Mouse (Mus musculus): Measurements from ENCODE around the gene Prok1. TPM values are rescaled to one million over a fixed set of nuclear protein-coding genes. Genes with fewer than 3 reads are reported as not detected.

Gene Prok1
- polyA plus RNA-seq, 1 experiment from 2014 or later = not detected

GRCm38 (mm10) chr3:107185597-107185996 is 53.9 kb downstream of the Prok1 start:
- Histone ChIP-seq H3K4me3 (no peak overlapping the region), H3K9me3 (replicated peaks) (no peaks in the 10 kb centered on the region), H3K36me3 (no peaks in the 10 kb centered on the region), H3K9ac (no peak overlapping the region), H3K4me2 (no peak overlapping the region), H3K27me3 (peaks cover 8% of the 10 kb centered on the region), H3K4me1 (replicated peaks) (no peaks in the 10 kb centered on the region), H3K27ac (no peak overlapping the region)
- no peak for ATAC-seq (replicated peaks; ENCODE audit: insufficient number of reproducible peaks, insufficient read depth, low FRiP score, low read depth)
- WGBS = 64% methylated on average over 3 of the region's 3 CpGs

GRCm38 (mm10) chr3:107183178-107183577 is 56.3 kb downstream of the Prok1 start:
- Histone ChIP-seq H3K36me3 (no peaks in the 10 kb centered on the region), H3K27ac (no peak overlapping the region), H3K27me3 (no peaks in the 10 kb centered on the region), H3K9me3 (replicated peaks) (no peaks in the 10 kb centered on the region), H3K9ac (no peak overlapping the region), H3K4me1 (replicated peaks) (no peaks in the 10 kb centered on the region), H3K4me2 (no peak overlapping the region), H3K4me3 (no peak overlapping the region)
- 59% methylated on average over 3 of the region's 3 CpGs for WGBS
- ATAC-seq (replicated peaks; ENCODE audit: insufficient number of reproducible peaks, insufficient read depth, low FRiP score, low read depth) = no peak

Other genes starting within 250 kb of the Prok1 start
- 0.71 and 2.5 TPM in 2 replicates for gene Kcna3, start 203.5 kb downstream of the Prok1 start, polyA plus RNA-seq (2015; fragmentation: Nextera tagmentation; extraction: Ambion mirVana)
- 0.05 and 0.13 TPM in 2 replicates for gene Kcna2, start 138.6 kb downstream of the Prok1 start, polyA plus RNA-seq (2015; fragmentation: Nextera tagmentation; extraction: Ambion mirVana)
- not detected in 2 replicates for gene Kcna10, start 56.7 kb downstream of the Prok1 start, polyA plus RNA-seq (2015; fragmentation: Nextera tagmentation; extraction: Ambion mirVana)
- 5.2 and 6.3 TPM in 2 replicates for gene Cym, start 18.0 kb downstream of the Prok1 start, polyA plus RNA-seq (2015; fragmentation: Nextera tagmentation; extraction: Ambion mirVana)
- gene A630076J17Rik, start 9.1 kb downstream of the Prok1 start, polyA plus RNA-seq (2015; fragmentation: Nextera tagmentation; extraction: Ambion mirVana) = 0.20 TPM in 2 replicates
- gene Lamtor5, start 39.2 kb upstream of the Prok1 start, polyA plus RNA-seq (2015; fragmentation: Nextera tagmentation; extraction: Ambion mirVana) = 153 and 158 TPM in 2 replicates
- 1.5 and 2.3 TPM in 2 replicates for gene Slc16a4, start 51.5 kb upstream of the Prok1 start, polyA plus RNA-seq (2015; fragmentation: Nextera tagmentation; extraction: Ambion mirVana)
- 10.6 and 10.9 TPM in 2 replicates for gene Rbm15, start 94.0 kb upstream of the Prok1 start, polyA plus RNA-seq (2015; fragmentation: Nextera tagmentation; extraction: Ambion mirVana)
- gene Kcnc4, start 219.8 kb upstream of the Prok1 start, polyA plus RNA-seq (2015; fragmentation: Nextera tagmentation; extraction: Ambion mirVana) = 0.08 and 0.14 TPM in 2 replicates